Mouse (Mus musculus) urinary bladder, postnatal 36 days (tissue): ENCODE data around the gene Gm5862.
"Not testable (repeated sequence)": the region's sequence is repeated elsewhere in the genome, so short reads cannot be mapped to it uniquely, and the experiment has no call there.

ENCODE experiments used
- DNase-seq, 2 experiments: peaks; one replicate each; pipeline ENCODE4 v3.0.0; 2022; ENCODE audit warnings: low spot score in 2 of 2, mixed read lengths in 1 of 2

Gene Gm5862

GRCm38 (mm10) chr5:26022816-26023215 is at the start of gene Gm5862:
Gene Gm5862, minus strand, starts transcription at chr5:26022916.
- DNase-seq: not testable (repeated sequence)

GRCm38 (mm10) chr5:26070716-26071115 is 48.0 kb upstream of the Gm5862 start:
- DNase-seq: no peak

- DNase-seq: not testable (repeated sequence)
Observed at GRCm38 (mm10) chr5:26058481-26058880, 35.8 kb upstream of the Gm5862 start, which contains the start of gene Gm7347. Gene Gm7347, minus strand, starts transcription at chr5:26058581.

DNA sequence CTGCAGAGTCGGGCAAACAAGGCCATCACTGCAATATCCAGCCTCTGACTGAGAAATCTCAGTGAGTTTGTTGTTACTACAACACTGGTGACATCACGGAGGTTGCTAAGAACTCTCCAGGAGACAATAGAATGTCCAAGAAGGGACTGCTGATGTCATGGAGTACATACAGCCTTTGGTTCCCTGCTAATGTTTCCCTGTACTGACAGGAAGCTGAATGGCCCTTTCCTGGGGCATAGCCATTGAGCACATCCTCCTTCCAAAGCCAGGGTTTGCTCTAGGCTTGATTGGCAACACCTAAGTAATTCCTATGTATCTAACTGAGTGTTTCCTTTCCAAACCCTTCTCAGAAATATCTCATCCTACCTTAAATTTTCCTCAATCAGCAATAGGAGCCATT is 16.7 kb upstream of the Gm5862 start, which contains the start of gene Speer4a:
Gene Speer4a (minus strand): TSS at position 101 of the 400 bp plus-strand sequence.
- not testable (repeated sequence) for DNase-seq

- DNase-seq: not testable (repeated sequence)
Observed at GRCm38 (mm10) chr5:26007697-26008096, 15.0 kb downstream of the Gm5862 start.

GRCm38 (mm10) chr5:26006937-26007695 is 15.6 kb downstream of the Gm5862 start:
- peak in 1 of 2 experiments; percentile 8 for DNase-seq

DNA sequence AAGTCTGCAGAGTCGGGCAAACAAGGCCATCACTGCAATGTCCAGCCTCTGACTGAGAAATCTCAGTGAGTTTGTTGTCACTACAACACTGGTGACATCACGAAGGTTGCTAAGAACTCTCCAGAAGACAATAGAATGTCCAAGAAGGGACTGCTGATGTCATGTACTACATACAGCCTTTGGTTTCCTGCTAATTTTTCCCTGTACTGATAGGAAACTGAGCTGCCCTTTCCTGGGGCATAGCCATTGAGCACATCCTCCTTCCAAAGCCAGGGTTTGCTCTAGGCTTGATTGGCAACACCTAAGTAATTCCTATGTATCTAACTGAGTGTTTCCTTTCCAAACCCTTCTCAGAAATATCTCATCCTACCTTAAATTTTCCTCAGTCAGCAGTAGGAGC is 18.0 kb downstream of the Gm5862 start, which contains the start of gene Gm1979:
Gene Gm1979 (minus strand): TSS at position 101 of the 400 bp plus-strand sequence.
- not testable (repeated sequence) for DNase-seq

- not testable (repeated sequence) for DNase-seq
Observed at GRCm38 (mm10) chr5:25988550-25988949, 34.2 kb downstream of the Gm5862 start, which contains the start of gene Gm21698. Gene Gm21698, minus strand, starts transcription at chr5:25988650.

DNA sequence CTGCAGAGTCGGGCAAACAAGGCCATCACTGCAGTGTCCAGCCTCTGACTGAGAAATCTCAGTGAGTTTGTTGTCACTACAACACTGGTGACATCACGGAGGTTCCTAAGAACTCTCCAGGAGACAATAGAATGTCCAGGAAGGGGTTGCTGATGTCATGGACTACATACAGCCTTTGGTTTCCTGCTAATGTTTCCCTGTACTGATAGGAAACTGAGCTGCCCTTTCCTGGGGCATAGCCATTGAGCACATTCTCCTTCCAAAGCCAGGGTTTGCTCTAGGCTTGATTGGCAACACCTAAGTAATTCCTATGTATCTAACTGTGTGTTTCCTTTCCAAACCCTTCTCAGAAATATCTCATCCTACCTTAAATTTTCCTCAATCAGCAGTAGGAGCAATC is 50.2 kb downstream of the Gm5862 start, which contains the start of gene Gm21680:
Gene Gm21680 (minus strand): TSS at position 101 of the 400 bp plus-strand sequence.
- DNase-seq: not testable (repeated sequence)
